Mouse (Mus musculus): ENCODE measurements at regions not wholly inside any gene's neighbourhood (a gene's known extent, or its start where the extent isn't known, plus 50 kb on each side); places are given as distances from the start of the nearest gene placed in this dataset.
"Not testable (repeated sequence)": the region's sequence is repeated elsewhere in the genome, so short reads cannot be mapped to it uniquely, and the experiment has no call there.

DNA sequence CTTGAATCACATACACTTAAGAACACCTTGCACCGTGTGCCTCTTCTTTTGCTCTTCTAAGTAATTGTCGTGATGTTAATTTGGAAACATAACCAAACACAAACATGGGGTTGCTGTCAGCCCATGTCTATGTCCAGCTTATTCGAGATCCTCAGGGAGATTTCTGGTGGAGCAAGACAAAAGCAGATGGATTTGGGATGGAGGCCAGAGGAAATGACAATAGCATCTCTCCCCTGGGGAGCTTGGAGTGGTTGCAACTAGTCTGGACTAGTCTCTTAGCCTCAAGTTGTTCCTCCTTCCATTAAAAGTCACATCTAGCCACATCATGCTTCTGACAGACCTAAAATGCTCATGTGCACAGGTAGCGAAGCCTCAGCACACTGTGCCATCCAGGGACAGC, 161.0 kb downstream of the Tomm20 start:
- H3K4me1 ChIP-seq (ENCODE audit: control insufficient read depth, insufficient read depth, low read length), result peaks cover 18% of the 10 kb centered on the region
- no peak overlapping the region for H3K4me3 ChIP-seq (ENCODE audit: insufficient read depth, low read length)
- H3K27ac ChIP-seq (ENCODE audit: insufficient read depth, low read depth, low read length), result no peak overlapping the region
- TF ChIP-seq POLR2A (IDR thresholded peaks at IDR 0.05; ENCODE audit: borderline replicate concordance, low read depth, low read length), result no peak
- no peak for TF ChIP-seq CTCF (IDR thresholded peaks at IDR 0.05; ENCODE audit: low read depth, low read length)

DNA sequence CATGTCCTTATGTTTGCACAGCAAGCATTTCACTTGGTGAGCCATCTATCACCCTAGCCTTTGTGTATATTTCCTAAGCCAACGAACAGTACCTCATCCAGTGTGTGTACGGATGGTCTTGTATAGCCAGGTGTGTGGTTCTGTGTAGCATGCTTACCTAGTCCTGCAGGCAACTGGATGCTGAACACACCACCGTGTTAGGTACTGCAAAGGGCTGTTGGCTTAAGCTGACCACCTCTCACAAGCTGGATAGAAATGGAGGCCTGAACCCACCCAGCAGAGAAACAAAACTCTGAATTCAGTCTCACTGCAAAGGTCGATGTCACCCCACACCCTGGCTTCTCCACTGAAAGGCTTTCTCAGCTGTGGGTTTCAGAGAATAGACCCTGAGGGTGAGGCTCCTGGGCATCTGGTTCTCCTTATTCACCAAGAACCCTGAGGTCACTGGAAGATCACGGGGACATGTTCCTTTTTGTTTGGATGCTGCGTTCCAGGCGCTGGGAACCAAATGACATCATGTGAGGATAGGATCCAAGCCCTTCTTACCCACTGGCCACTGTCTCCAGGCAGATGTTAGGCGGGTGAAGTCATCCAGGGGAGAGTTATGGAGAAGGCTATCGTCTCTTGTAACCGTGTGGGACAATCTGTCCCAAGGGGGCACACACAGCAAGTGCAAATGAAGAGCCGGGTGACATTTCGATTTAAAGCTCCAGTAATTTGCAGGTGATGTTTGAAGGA, 161.8 kb downstream of the Tomm20 start:
- Histone ChIP-seq H3K27ac (ENCODE audit: insufficient read depth, low read depth, low read length) (no peak overlapping the region), H3K4me1 (ENCODE audit: control insufficient read depth, insufficient read depth, low read length) (peaks cover 19% of the 10 kb centered on the region), H3K4me3 (ENCODE audit: insufficient read depth, low read length) (no peak overlapping the region)
- TF ChIP-seq CTCF (IDR thresholded peaks at IDR 0.05; ENCODE audit: low read depth, low read length), result no peak
- TF ChIP-seq POLR2A (IDR thresholded peaks at IDR 0.05; ENCODE audit: borderline replicate concordance, low read depth, low read length), result no peak

GRCm38 (mm10) chr8:126778673-126779072, 167.0 kb downstream of the Tomm20 start:
- H3K4me3 ChIP-seq (ENCODE audit: insufficient read depth, low read length), result no peak overlapping the region
- TF ChIP-seq POLR2A (IDR thresholded peaks at IDR 0.05; ENCODE audit: borderline replicate concordance, low read depth, low read length), result no peak
- no peak for TF ChIP-seq CTCF (IDR thresholded peaks at IDR 0.05; ENCODE audit: low read depth, low read length)
- H3K27ac ChIP-seq (ENCODE audit: insufficient read depth, low read depth, low read length), result peak overlapping the region; percentile 61
- H3K4me1 ChIP-seq (ENCODE audit: control insufficient read depth, insufficient read depth, low read length), result peaks cover 20% of the 10 kb centered on the region

DNA sequence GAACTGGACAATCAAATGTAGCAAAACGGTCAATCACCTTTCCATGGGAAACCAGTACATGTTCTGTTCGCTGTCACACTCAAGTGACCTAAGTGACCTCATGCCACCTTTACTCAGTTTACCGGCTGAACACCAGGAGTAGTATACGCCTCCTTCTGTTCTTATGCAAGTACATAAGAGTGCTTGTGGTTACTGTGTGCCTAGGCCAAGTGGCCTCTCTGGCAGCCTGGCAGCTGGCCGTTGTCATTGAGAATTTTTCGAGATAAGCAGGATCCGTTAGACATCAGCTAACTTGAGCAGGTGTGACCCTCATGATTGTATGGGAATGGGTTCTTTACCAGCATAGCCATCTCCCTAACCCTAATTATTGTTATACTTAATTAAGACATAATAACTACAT, 167.5 kb downstream of the Tomm20 start:
- H3K4me1 ChIP-seq (ENCODE audit: control insufficient read depth, insufficient read depth, low read length), result peaks cover 20% of the 10 kb centered on the region
- TF ChIP-seq POLR2A (IDR thresholded peaks at IDR 0.05; ENCODE audit: borderline replicate concordance, low read depth, low read length) (no peak), CTCF (IDR thresholded peaks at IDR 0.05; ENCODE audit: low read depth, low read length) (no peak)
- H3K27ac ChIP-seq (ENCODE audit: insufficient read depth, low read depth, low read length), result peak overlapping the region; percentile 49
- H3K4me3 ChIP-seq (ENCODE audit: insufficient read depth, low read length), result no peak overlapping the region

DNA sequence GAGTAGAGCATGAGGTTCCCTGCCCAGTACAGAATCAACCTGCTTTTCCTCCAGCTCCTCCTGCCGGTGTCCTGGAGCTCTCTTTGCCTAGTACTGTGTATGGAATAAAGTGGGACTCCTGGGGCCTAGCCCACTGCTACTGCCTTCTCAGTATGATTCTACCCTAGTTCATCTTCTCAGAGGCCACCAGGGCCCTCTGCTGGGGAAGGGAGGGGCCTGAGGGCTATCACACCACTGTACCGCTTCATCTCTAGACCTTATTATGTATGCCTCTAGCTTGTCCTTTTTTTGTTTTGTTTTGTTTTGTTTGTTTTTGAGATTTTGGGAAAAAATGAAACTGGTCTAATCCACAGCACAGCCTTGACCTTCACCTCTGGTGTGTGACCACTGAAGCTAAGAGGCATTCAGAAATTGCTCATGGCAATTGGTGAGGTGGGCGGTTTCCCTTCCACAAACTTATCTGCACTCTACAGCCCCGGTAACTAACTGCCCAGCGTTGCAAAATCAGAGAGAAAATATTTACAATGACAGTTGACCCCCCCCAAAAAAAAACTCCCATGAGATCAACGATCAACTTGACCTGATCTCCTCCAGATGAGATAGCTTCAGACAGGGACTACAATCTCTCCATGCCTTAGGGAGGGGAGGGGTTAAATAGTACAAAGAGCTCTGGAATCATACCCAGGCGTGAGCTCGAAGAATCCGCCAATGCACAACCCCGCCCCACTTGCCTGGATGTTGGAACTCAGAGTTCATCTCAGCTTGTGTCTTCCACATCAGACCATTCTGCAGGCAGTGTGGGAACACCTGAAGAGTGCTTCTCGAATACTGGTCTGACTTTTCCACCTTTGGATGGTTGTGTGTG, 168.8 kb downstream of the Tomm20 start:
- peaks cover 22% of the 10 kb centered on the region for H3K4me1 ChIP-seq (ENCODE audit: control insufficient read depth, insufficient read depth, low read length)

GRCm38 (mm10) chr8:126775334-126775733, 170.3 kb downstream of the Tomm20 start:
- TF ChIP-seq CTCF (IDR thresholded peaks at IDR 0.05; ENCODE audit: low read depth, low read length), result no peak
- TF ChIP-seq POLR2A (IDR thresholded peaks at IDR 0.05; ENCODE audit: borderline replicate concordance, low read depth, low read length), result no peak
- Histone ChIP-seq H3K4me1 (ENCODE audit: control insufficient read depth, insufficient read depth, low read length) (peaks cover 27% of the 10 kb centered on the region), H3K4me3 (ENCODE audit: insufficient read depth, low read length) (no peak overlapping the region), H3K27ac (ENCODE audit: insufficient read depth, low read depth, low read length) (no peak overlapping the region)

More for the DNA sequence above, 168.8 kb downstream of the Tomm20 start:
- H3K27ac ChIP-seq (ENCODE audit: insufficient read depth, low read depth, low read length), result no peak overlapping the region
- H3K4me3 ChIP-seq (ENCODE audit: insufficient read depth, low read length), result no peak overlapping the region
- TF ChIP-seq POLR2A (IDR thresholded peaks at IDR 0.05; ENCODE audit: borderline replicate concordance, low read depth, low read length), result no peak
- TF ChIP-seq CTCF (IDR thresholded peaks at IDR 0.05; ENCODE audit: low read depth, low read length), result no peak

DNA sequence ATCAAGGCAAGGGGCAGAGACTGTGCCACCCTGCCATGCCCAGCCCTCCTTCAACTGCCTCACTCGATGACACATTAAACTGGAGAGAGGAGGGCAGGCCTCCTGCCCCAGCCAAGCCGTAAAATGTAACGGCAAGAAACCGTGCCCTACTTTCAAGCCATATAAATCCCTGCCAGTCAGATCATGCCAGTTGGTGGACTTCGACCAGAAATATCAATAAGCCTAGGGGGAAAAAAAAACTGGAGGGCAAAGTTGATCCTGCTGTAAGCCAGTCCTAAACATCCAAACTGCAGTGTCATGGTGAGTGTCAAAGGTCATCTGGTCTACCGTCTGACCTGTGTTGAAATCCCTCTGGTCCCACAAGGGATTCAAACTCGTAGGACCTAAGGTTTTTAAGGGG, 170.8 kb downstream of the Tomm20 start:
- Histone ChIP-seq H3K4me1 (ENCODE audit: control insufficient read depth, insufficient read depth, low read length) (peaks cover 24% of the 10 kb centered on the region), H3K27ac (ENCODE audit: insufficient read depth, low read depth, low read length) (no peak overlapping the region), H3K4me3 (ENCODE audit: insufficient read depth, low read length) (no peak overlapping the region)
- TF ChIP-seq CTCF (IDR thresholded peaks at IDR 0.05; ENCODE audit: low read depth, low read length) (no peak), POLR2A (IDR thresholded peaks at IDR 0.05; ENCODE audit: borderline replicate concordance, low read depth, low read length) (no peak)

DNA sequence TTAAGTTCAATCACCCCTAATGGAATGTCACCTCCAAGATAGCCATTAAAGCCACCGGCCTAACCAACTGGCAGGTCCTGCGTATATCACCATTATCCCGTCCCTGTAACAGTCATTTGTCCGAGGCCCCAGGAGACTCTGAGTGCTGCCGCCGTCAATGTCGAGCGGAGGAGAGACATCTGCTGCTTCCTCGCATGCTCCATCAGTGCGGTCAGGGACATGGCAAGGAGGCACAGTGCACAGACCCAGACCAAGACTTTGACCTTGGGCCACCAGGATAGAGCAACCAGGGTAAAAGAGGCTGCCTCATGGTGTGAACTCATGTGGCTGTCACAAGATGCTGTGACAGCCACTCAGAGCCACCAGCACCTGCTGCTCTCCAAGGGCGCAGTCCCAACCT, 172.9 kb downstream of the Tomm20 start:
- H3K4me1 ChIP-seq (ENCODE audit: control insufficient read depth, insufficient read depth, low read length), result peaks cover 13% of the 10 kb centered on the region
- H3K27ac ChIP-seq (ENCODE audit: insufficient read depth, low read depth, low read length), result no peak overlapping the region
- no peak overlapping the region for H3K4me3 ChIP-seq (ENCODE audit: insufficient read depth, low read length)
- no peak for TF ChIP-seq POLR2A (IDR thresholded peaks at IDR 0.05; ENCODE audit: borderline replicate concordance, low read depth, low read length)
- no peak for TF ChIP-seq CTCF (IDR thresholded peaks at IDR 0.05; ENCODE audit: low read depth, low read length)

GRCm38 (mm10) chr8:126772194-126772593, 173.4 kb downstream of the Tomm20 start:
- Histone ChIP-seq H3K27ac (ENCODE audit: insufficient read depth, low read depth, low read length) (no peak overlapping the region), H3K4me1 (ENCODE audit: control insufficient read depth, insufficient read depth, low read length) (peaks cover 17% of the 10 kb centered on the region), H3K4me3 (ENCODE audit: insufficient read depth, low read length) (no peak overlapping the region)
- no peak for TF ChIP-seq POLR2A (IDR thresholded peaks at IDR 0.05; ENCODE audit: borderline replicate concordance, low read depth, low read length)
- TF ChIP-seq CTCF (IDR thresholded peaks at IDR 0.05; ENCODE audit: low read depth, low read length), result no peak

GRCm38 (mm10) chr8:126770374-126770773, 175.3 kb downstream of the Tomm20 start:
- H3K27ac ChIP-seq (ENCODE audit: insufficient read depth, low read depth, low read length); H3K4me3 ChIP-seq (ENCODE audit: insufficient read depth, low read length): not testable (repeated sequence)
- H3K4me1 ChIP-seq (ENCODE audit: control insufficient read depth, insufficient read depth, low read length), result peaks cover 27% of the 10 kb centered on the region

Measured in bone marrow macrophage, adult 2 months (primary cell).